8 mouse cellular contexts compared by ENCODE assay signal in the genomic region with DNA sequence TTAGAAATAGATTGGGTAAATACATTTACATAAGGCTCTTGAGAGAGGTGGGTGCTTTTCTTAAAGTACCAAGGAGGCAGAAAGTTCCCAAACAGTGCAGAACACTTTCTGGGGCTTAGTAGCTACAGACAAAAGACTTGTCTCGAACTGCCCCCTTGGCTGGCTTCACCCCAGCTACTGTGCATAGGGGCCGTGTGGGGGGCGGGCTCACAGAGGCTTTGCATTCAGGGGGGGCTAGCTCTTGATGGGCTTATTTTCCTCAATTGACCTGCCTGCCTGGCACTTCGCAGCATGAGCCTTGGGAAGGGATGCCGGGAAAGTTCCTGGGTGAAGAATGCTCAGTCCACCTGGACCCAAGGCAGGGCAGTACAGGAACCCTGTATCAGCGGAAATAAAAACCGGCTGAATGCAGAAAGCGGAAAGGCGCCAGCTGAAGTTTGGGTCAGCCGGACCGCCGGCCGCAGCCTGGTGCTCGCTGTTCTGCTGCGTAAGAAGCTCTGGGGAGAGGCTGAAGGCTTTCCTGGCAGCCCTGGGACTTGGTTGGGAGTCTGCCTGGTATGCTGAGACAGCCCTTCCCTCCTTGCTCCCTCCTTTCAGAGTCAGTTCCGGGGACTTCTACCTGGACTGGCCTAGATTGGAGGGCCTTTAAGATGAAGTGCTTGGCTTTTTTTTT.
DNase-seq lines count a peak whose midpoint lies in the region; ATAC-seq lines count a peak whose summit lies in the region.

No protein-coding gene starts in this region.

- DNase-seq in hindbrain, embryonic 10.5 days (ENCODE audit: low spot score): no peak
- no peak for DNase-seq in hindbrain, embryonic 11.5 days (ENCODE audit: low spot score)
- peak; percentile 21 for DNase-seq in embryonic facial prominence, embryonic 11.5 days (ENCODE audit: low spot score)
- DNase-seq in layer of hippocampus, postnatal 36 days: no peak
- DNase-seq in ovary, postnatal 10 days (ENCODE audit: low spot score): no peak

- H3K27me3 ChIP-seq in hindbrain, embryonic 10.5 days (ENCODE audit: insufficient read depth, poor library complexity, severe bottlenecking): no peaks in the 10 kb centered on the region
- H3K27me3 ChIP-seq in hindbrain, embryonic 11.5 days (ENCODE audit: control insufficient read depth, insufficient read depth, low read length): no peaks in the 10 kb centered on the region
- no peaks in the 10 kb centered on the region for H3K27me3 ChIP-seq in embryonic facial prominence, embryonic 11.5 days (ENCODE audit: control insufficient read depth, insufficient read depth, low read length)
- H3K27me3 ChIP-seq in hindbrain, embryonic 16.5 days (replicated peaks; ENCODE audit: control insufficient read depth, insufficient read depth, low read length): no peaks in the 10 kb centered on the region
- no peaks in the 10 kb centered on the region for H3K27me3 ChIP-seq in midbrain, embryonic 16.5 days (ENCODE audit: control insufficient read depth, insufficient read depth, low read depth, low read length)

- no peak overlapping the region for H3K4me2 ChIP-seq in hindbrain, embryonic 11.5 days (replicated peaks; ENCODE audit: low read depth, low read length)
- no peak overlapping the region for H3K4me2 ChIP-seq in embryonic facial prominence, embryonic 11.5 days (ENCODE audit: low read depth, low read length)
- peak overlapping the region; percentile 35 for H3K4me2 ChIP-seq in hindbrain, embryonic 16.5 days (ENCODE audit: low read length)
- H3K4me2 ChIP-seq in midbrain, embryonic 16.5 days (ENCODE audit: low read length): peak overlapping the region; percentile 34; the same call in 1 of the 2 replicates

- WGBS in hindbrain, embryonic 10.5 days: 24% methylated on average over 16 of the region's 16 CpGs
- 39% methylated on average over 16 of the region's 16 CpGs for WGBS in hindbrain, embryonic 11.5 days
- 14% methylated on average over 16 of the region's 16 CpGs for WGBS in embryonic facial prominence, embryonic 11.5 days
- WGBS in hindbrain, embryonic 16.5 days: 34% methylated on average over 16 of the region's 16 CpGs
- 17% methylated on average over 16 of the region's 16 CpGs for WGBS in midbrain, embryonic 16.5 days

- H3K36me3 ChIP-seq in hindbrain, embryonic 10.5 days: no peaks in the 10 kb centered on the region
- no peaks in the 10 kb centered on the region for H3K36me3 ChIP-seq in hindbrain, embryonic 11.5 days (ENCODE audit: control insufficient read depth, insufficient read depth, low read length)
- no peaks in the 10 kb centered on the region for H3K36me3 ChIP-seq in embryonic facial prominence, embryonic 11.5 days (replicated peaks; ENCODE audit: control insufficient read depth, insufficient read depth, low read depth, low read length)
- H3K36me3 ChIP-seq in hindbrain, embryonic 16.5 days (ENCODE audit: control insufficient read depth, insufficient read depth, low read length): no peaks in the 10 kb centered on the region
- no peaks in the 10 kb centered on the region for H3K36me3 ChIP-seq in midbrain, embryonic 16.5 days (ENCODE audit: control insufficient read depth, insufficient read depth, low read length)

- H3K27ac ChIP-seq in hindbrain, embryonic 10.5 days: peak overlapping the region; percentile 60
- no peak overlapping the region for H3K27ac ChIP-seq in hindbrain, embryonic 11.5 days (ENCODE audit: low read depth, low read length)
- H3K27ac ChIP-seq in embryonic facial prominence, embryonic 11.5 days (replicated peaks; ENCODE audit: low read depth, low read length): no peak overlapping the region
- no peak overlapping the region for H3K27ac ChIP-seq in hindbrain, embryonic 16.5 days (ENCODE audit: low read depth, low read length)
- H3K27ac ChIP-seq in midbrain, embryonic 16.5 days (ENCODE audit: low read length): no peak overlapping the region

- ATAC-seq in hindbrain, embryonic 11.5 days (ENCODE audit: low FRiP score): no peak
- ATAC-seq in embryonic facial prominence, embryonic 11.5 days (replicated peaks; ENCODE audit: insufficient number of reproducible peaks, low FRiP score, low TSS enrichment, low read depth): no peak
- ATAC-seq in hindbrain, embryonic 16.5 days: peak; percentile 60
- 0 out of 2 replicates have a peak, but pooled peaks have one; percentile 36 for ATAC-seq in midbrain, embryonic 16.5 days
- ATAC-seq in frontal cortex, adult (ENCODE audit: low TSS enrichment): no peak

- peak overlapping the region; percentile 27 for H3K4me3 ChIP-seq in hindbrain, embryonic 10.5 days
- no peak overlapping the region for H3K4me3 ChIP-seq in hindbrain, embryonic 11.5 days (ENCODE audit: low read depth, low read length)
- H3K4me3 ChIP-seq in embryonic facial prominence, embryonic 11.5 days (ENCODE audit: low read depth, low read length): no peak overlapping the region
- H3K4me3 ChIP-seq in hindbrain, embryonic 16.5 days (ENCODE audit: low read length): no peak overlapping the region
- H3K4me3 ChIP-seq in midbrain, embryonic 16.5 days (ENCODE audit: low read depth, low read length): no peak overlapping the region; the same call in 1 of the 2 replicates

- no peak overlapping the region for H3K9ac ChIP-seq in hindbrain, embryonic 11.5 days (ENCODE audit: low read depth, low read length)
- H3K9ac ChIP-seq in embryonic facial prominence, embryonic 11.5 days (replicated peaks; ENCODE audit: low read length): 0 out of 2 replicates have a peak overlapping the region, but pooled peaks have one; percentile 1
- H3K9ac ChIP-seq in hindbrain, embryonic 16.5 days (ENCODE audit: low read depth, low read length): no peak overlapping the region
- H3K9ac ChIP-seq in midbrain, embryonic 16.5 days (ENCODE audit: low read depth, low read length): no peak overlapping the region

- peaks cover 9% of the 10 kb centered on the region for H3K4me1 ChIP-seq in hindbrain, embryonic 10.5 days (replicated peaks)
- no peaks in the 10 kb centered on the region; the same call in 1 of the 2 replicates for H3K4me1 ChIP-seq in hindbrain, embryonic 11.5 days (replicated peaks; ENCODE audit: control insufficient read depth, insufficient read depth, low read length)
- H3K4me1 ChIP-seq in embryonic facial prominence, embryonic 11.5 days (ENCODE audit: control insufficient read depth, insufficient read depth, low read length): no peaks in the 10 kb centered on the region
- H3K4me1 ChIP-seq in hindbrain, embryonic 16.5 days (ENCODE audit: control insufficient read depth, insufficient read depth, low read depth, low read length): no peaks in the 10 kb centered on the region
- H3K4me1 ChIP-seq in midbrain, embryonic 16.5 days (ENCODE audit: control insufficient read depth, insufficient read depth, low read length): no peaks in the 10 kb centered on the region

- peaks cover 6% of the 10 kb centered on the region; the same call in 1 of the 2 replicates for H3K9me3 ChIP-seq in hindbrain, embryonic 10.5 days
- H3K9me3 ChIP-seq in hindbrain, embryonic 11.5 days (ENCODE audit: control insufficient read depth, low read length): no peaks in the 10 kb centered on the region
- H3K9me3 ChIP-seq in embryonic facial prominence, embryonic 11.5 days (replicated peaks; ENCODE audit: control insufficient read depth, low read length): no peaks in the 10 kb centered on the region
- H3K9me3 ChIP-seq in hindbrain, embryonic 16.5 days (ENCODE audit: control insufficient read depth, low read length): no peaks in the 10 kb centered on the region; the same call in none of the 2 replicates
- H3K9me3 ChIP-seq in midbrain, embryonic 16.5 days (replicated peaks; ENCODE audit: control insufficient read depth, low read length, poor library complexity, severe bottlenecking): no peaks in the 10 kb centered on the region; the same call in 1 of the 2 replicates

Comparison
In these comparisons a context has a peak if more than half of its experiments do, and no peak if none do; other contexts are left out.
1. ATAC-seq: peak in hindbrain, embryonic 16.5 days (single experiment) and midbrain, embryonic 16.5 days (single experiment); none in hindbrain, embryonic 11.5 days (single experiment), embryonic facial prominence, embryonic 11.5 days (single experiment) and frontal cortex, adult (single experiment).
2. H3K4me2 ChIP-seq: peak in hindbrain, embryonic 16.5 days (single experiment) and midbrain, embryonic 16.5 days (single experiment); none in hindbrain, embryonic 11.5 days (single experiment) and embryonic facial prominence, embryonic 11.5 days (single experiment).